Mouse (Mus musculus) myocyte (in vitro differentiated cells): ENCODE measurements around the gene Traf4.

Experiments used
- E2F4 ChIP-seq: IDR thresholded peaks from one replicate; pipeline ENCODE4 v1.6.1; 2011; ENCODE audit warnings: mild to moderate bottlenecking, control low read depth, moderate library complexity; ENCODE audit not compliant: insufficient read depth
- MYOG ChIP-seq, 3 experiments: IDR thresholded peaks; one replicate each; pipeline ENCODE4 v1.6.1; 2011; ENCODE audit warnings: control low read depth in 2 of 3, low read depth in 2 of 3, mild to moderate bottlenecking in 2 of 3; ENCODE audit not compliant: insufficient read length in 2 of 3, control insufficient read depth in 1 of 3, insufficient read depth in 1 of 3
- POLR2A ChIP-seq: IDR thresholded peaks from one replicate; pipeline ENCODE4 v1.6.1; 2011; ENCODE audit warnings: low read depth, mild to moderate bottlenecking, control low read depth, moderate library complexity; ENCODE audit not compliant: insufficient read length

- no peak for TF ChIP-seq E2F4
- no peak for TF ChIP-seq POLR2A
- no peak for TF ChIP-seq MYOG (IDR thresholded peaks at IDR 0.05; ENCODE audit: control insufficient read depth in 1 of 3, insufficient read depth in 1 of 3, insufficient read length in 2 of 3, low read depth in 2 of 3)
Measured at GRCm38 (mm10) chr11:78143520-78143919, 21.9 kb downstream of the Traf4 start.
